Mouse (Mus musculus) thymus, adult 2 months (tissue): ENCODE measurements around the gene Pgls. TPM values are rescaled to one million over a fixed set of nuclear protein-coding genes. Genes with fewer than 3 reads are reported as not detected.

ENCODE experiments used
- DNase-seq: peaks from one replicate; pipeline ENCODE4 v3.0.0; 2021
- H3K27ac ChIP-seq: fragments of 200-500 bp; 2 replicates; pipeline ENCODE4 v1.5.1; 2012; ENCODE audit warnings: low read length, control low read depth; ENCODE audit not compliant: control insufficient read depth, insufficient read depth
- H3K27me3 ChIP-seq: fragments of 200-500 bp; 2 replicates; pipeline ENCODE4 v1.6.1; 2012; ENCODE audit warnings: mild to moderate bottlenecking, low read length, moderate library complexity, mixed read lengths; ENCODE audit not compliant: control insufficient read depth, insufficient read depth
- H3K36me3 ChIP-seq: fragments of 200-500 bp; 2 replicates; pipeline ENCODE4 v1.6.1; 2012; ENCODE audit warnings: mild to moderate bottlenecking, low read length, moderate library complexity; ENCODE audit not compliant: control insufficient read depth, insufficient read depth
- H3K4me1 ChIP-seq: fragments of 200-500 bp; replicated peaks from 2 replicates; pipeline ENCODE4 v1.6.1; 2012; ENCODE audit warnings: low read length; ENCODE audit not compliant: control insufficient read depth, insufficient read depth
- H3K4me3 ChIP-seq: fragments of 200-500 bp; 2 replicates; pipeline ENCODE4 v1.5.1; 2012; ENCODE audit warnings: mild to moderate bottlenecking, low read length, control low read depth, moderate library complexity; ENCODE audit not compliant: control insufficient read depth, insufficient read depth
- CTCF ChIP-seq: fragments of 200-500 bp; IDR thresholded peaks from 2 replicates; pipeline ENCODE4 v1.5.1; 2012; ENCODE audit warnings: mild to moderate bottlenecking, control low read depth, low read length, moderate library complexity, borderline replicate concordance; ENCODE audit not compliant: control insufficient read depth, poor library complexity, insufficient read depth; ENCODE audit errors: extremely low read depth
- POLR2A ChIP-seq: fragments of 200-500 bp; IDR thresholded peaks from 2 replicates; pipeline ENCODE4 v1.6.1; 2012; ENCODE audit warnings: mild to moderate bottlenecking, low read length, control low read depth, moderate library complexity; ENCODE audit not compliant: control insufficient read depth, poor library complexity, insufficient read depth; ENCODE audit errors: extremely low read depth
- WGBS: fragments of 180-500 bp; shearing (Covaris S2); methylation state at CpG from one replicate; pipeline ENCODE4 v1.1.7; 2018; 5-methylcytosine and 5-hydroxymethylcytosine counted together
- polyA plus RNA-seq: library from polyadenylated mRNA; depleted of rRNA; stranded (reverse); fragments of >200 nt; gene quantifications from 2 replicates; pipeline ENCODE4 v1.2.3, GENCODE M21; 2012; rRNA removed

Gene Pgls
- polyA plus RNA-seq, result 280 and 369 TPM in 2 replicates

GRCm38 (mm10) chr8:71591471-71592373 is at the start of gene Pgls:
Gene Pgls, plus strand, starts transcription at chr8:71592176.
- peak within 1 kb of the TSS; percentile 94 for H3K27ac ChIP-seq
- DNase-seq, result peak; percentile 94
- H3K4me1 ChIP-seq, result peaks cover 59% of the 10 kb centered on the region
- TF ChIP-seq CTCF (no peak), POLR2A (peak; percentile 92)
- under 1% methylated on average over 71 of the region's 71 CpGs for WGBS
- no peaks in the 10 kb centered on the region for H3K27me3 ChIP-seq
- peak within 1 kb of the TSS; percentile 76 for H3K4me3 ChIP-seq
- H3K36me3 ChIP-seq, result no peaks in the 10 kb centered on the region

GRCm38 (mm10) chr8:71542632-71543343 is 49.2 kb upstream of the Pgls start, which contains the start of gene Mvb12a:
Gene Mvb12a, plus strand, starts transcription at chr8:71542922.
- Histone ChIP-seq H3K27ac (no peak within 1 kb of the TSS), H3K27me3 (no peaks in the 10 kb centered on the region), H3K4me3 (peak within 1 kb of the TSS; percentile 76), H3K4me1 (peaks cover 27% of the 10 kb centered on the region), H3K36me3 (no peaks in the 10 kb centered on the region)
- WGBS, result under 1% methylated on average over 55 of the region's 55 CpGs
- peak; percentile 93 for DNase-seq
- TF ChIP-seq POLR2A (no peak), CTCF (0 out of 2 replicates have a peak, but pooled peaks have one; percentile 22)

- WGBS, result 95% methylated on average over 9 of the region's 9 CpGs
- no peak for DNase-seq
- no peaks in the 10 kb centered on the region for H3K36me3 ChIP-seq
- no peaks in the 10 kb centered on the region for H3K27me3 ChIP-seq
- H3K27ac ChIP-seq, result no peak overlapping the region
- TF ChIP-seq CTCF (no peak), POLR2A (no peak)
- peaks cover 29% of the 10 kb centered on the region for H3K4me1 ChIP-seq
- H3K4me3 ChIP-seq, result no peak overlapping the region
These were observed 48.2 kb upstream of the Pgls start for GRCm38 (mm10) chr8:71543755-71544154.

GRCm38 (mm10) chr8:71545053-71545452 is 46.9 kb upstream of the Pgls start:
- H3K27me3 ChIP-seq, result no peaks in the 10 kb centered on the region
- TF ChIP-seq POLR2A, result no peak
- H3K36me3 ChIP-seq, result no peaks in the 10 kb centered on the region
- H3K4me1 ChIP-seq, result peaks cover 31% of the 10 kb centered on the region
- WGBS, result 94% methylated on average over 11 of the region's 11 CpGs
- no peak for DNase-seq
- no peak overlapping the region for H3K27ac ChIP-seq
- H3K4me3 ChIP-seq, result no peak overlapping the region

GRCm38 (mm10) chr8:71547590-71547989 is 44.4 kb upstream of the Pgls start:
- peak; percentile 71 for DNase-seq
- H3K27ac ChIP-seq, result peak overlapping the region; percentile 39; the same call in 1 of the 2 replicates
- no peaks in the 10 kb centered on the region for H3K36me3 ChIP-seq
- H3K27me3 ChIP-seq, result no peaks in the 10 kb centered on the region
- WGBS, result 33% methylated on average over 7 of the region's 7 CpGs
- H3K4me1 ChIP-seq, result peaks cover 40% of the 10 kb centered on the region
- no peak overlapping the region for H3K4me3 ChIP-seq
- TF ChIP-seq POLR2A (no peak), CTCF (no peak)

- H3K4me3 ChIP-seq, result no peak overlapping the region
- DNase-seq, result peak; percentile 50
- no peaks in the 10 kb centered on the region for H3K27me3 ChIP-seq
- TF ChIP-seq CTCF (no peak), POLR2A (no peak)
- peaks cover 43% of the 10 kb centered on the region for H3K4me1 ChIP-seq
- no peaks in the 10 kb centered on the region for H3K36me3 ChIP-seq
- 71% methylated on average over 7 of the region's 7 CpGs for WGBS
- peak overlapping the region; percentile 3; the same call in 1 of the 2 replicates for H3K27ac ChIP-seq
These were observed 41.2 kb upstream of the Pgls start for GRCm38 (mm10) chr8:71550754-71551153.
